Mouse (Mus musculus) hindbrain, embryonic 16.5 days (tissue): ENCODE results near the gene Kcnip4. TPM values are rescaled to one million over a fixed set of nuclear protein-coding genes. Genes with fewer than 3 reads are reported as not detected.

Source experiments
- ATAC-seq: fragments of 200-750 bp; cut with Nextera tagmentation; 2 replicates; pipeline ENCODE4 v1.8.0; 2017; ENCODE audit warnings: moderate TSS enrichment, moderate library complexity
- H3K27ac ChIP-seq: fragments of 300-500 bp; sonication (generic); 2 replicates; pipeline ENCODE4 v1.5.1; 2014; ENCODE audit warnings: low read depth, mild to moderate bottlenecking, control low read depth, low read length, moderate library complexity
- H3K27me3 ChIP-seq: fragments of 300-500 bp; sonication (generic); replicated peaks from 2 replicates; pipeline ENCODE4 v1.6.1; 2014; ENCODE audit warnings: low read length; ENCODE audit not compliant: control insufficient read depth, insufficient read depth
- H3K36me3 ChIP-seq: fragments of 300-500 bp; sonication (generic); 2 replicates; pipeline ENCODE4 v1.6.1; 2014; ENCODE audit warnings: mild to moderate bottlenecking, low read length, moderate library complexity, mixed read lengths; ENCODE audit not compliant: control insufficient read depth, insufficient read depth
- H3K4me1 ChIP-seq: fragments of 300-500 bp; sonication (generic); 2 replicates; pipeline ENCODE4 v1.6.1; 2014; ENCODE audit warnings: low read depth, low read length; ENCODE audit not compliant: control insufficient read depth, insufficient read depth
- H3K4me2 ChIP-seq: fragments of 300-500 bp; sonication (generic); 2 replicates; pipeline ENCODE4 v1.6.1; 2014; ENCODE audit warnings: mild to moderate bottlenecking, low read length, control low read depth, moderate library complexity
- H3K4me3 ChIP-seq: fragments of 300-500 bp; sonication (generic); 2 replicates; pipeline ENCODE4 v1.5.1; 2014; ENCODE audit warnings: mild to moderate bottlenecking, low read length, control low read depth, moderate library complexity
- H3K9ac ChIP-seq: fragments of 300-500 bp; sonication (generic); 2 replicates; pipeline ENCODE4 v1.6.1; 2014; ENCODE audit warnings: low read depth, mild to moderate bottlenecking, control low read depth, low read length, moderate library complexity
- H3K9me3 ChIP-seq: fragments of 300-500 bp; sonication (generic); 2 replicates; pipeline ENCODE4 v1.6.1; 2014; ENCODE audit warnings: mild to moderate bottlenecking, low read length, moderate library complexity; ENCODE audit not compliant: control insufficient read depth
- WGBS: fragments of 180-500 bp; shearing (Covaris S2); extraction: QIAGEN DNeasy Blood & Tissue Kit; methylation state at CpG from one replicate; pipeline ENCODE4 v1.1.7; 2014; 5-methylcytosine and 5-hydroxymethylcytosine counted together
- polyA plus RNA-seq: library from polyadenylated mRNA; unstranded; fragments of >200 nt; fragmentation: Nextera tagmentation; extraction: Ambion mirVana; gene quantifications from 2 replicates; pipeline ENCODE4 v1.2.1, GENCODE M21; 2015

Kcnip4 gene
- polyA plus RNA-seq, 1 experiment from 2014 or later = 23.5 TPM

GRCm38 (mm10) chr5:49337164-49337563, 187.5 kb downstream of the Kcnip4 start:
- no peaks in the 10 kb centered on the region for H3K27me3 ChIP-seq
- no peak for ATAC-seq
- H3K36me3 ChIP-seq = no peaks in the 10 kb centered on the region
- WGBS = 62% methylated on average over 2 of the region's 2 CpGs
- no peak overlapping the region for H3K9ac ChIP-seq
- H3K4me1 ChIP-seq = no peaks in the 10 kb centered on the region
- H3K9me3 ChIP-seq = no peaks in the 10 kb centered on the region
- no peak overlapping the region for H3K27ac ChIP-seq
- no peak overlapping the region for H3K4me2 ChIP-seq
- no peak overlapping the region for H3K4me3 ChIP-seq

- ATAC-seq = no peak
- H3K9me3 ChIP-seq = no peaks in the 10 kb centered on the region
- no peak overlapping the region for H3K9ac ChIP-seq
- H3K27me3 ChIP-seq = no peaks in the 10 kb centered on the region
- 81% methylated on average over 2 of the region's 2 CpGs for WGBS
- no peak overlapping the region for H3K27ac ChIP-seq
- no peak overlapping the region for H3K4me3 ChIP-seq
- H3K4me1 ChIP-seq = no peaks in the 10 kb centered on the region
- no peaks in the 10 kb centered on the region for H3K36me3 ChIP-seq
- H3K4me2 ChIP-seq = no peak overlapping the region
Measured at GRCm38 (mm10) chr5:49333063-49333462, 191.6 kb downstream of the Kcnip4 start.

GRCm38 (mm10) chr5:49329023-49329422, 195.7 kb downstream of the Kcnip4 start:
- no peak overlapping the region for H3K4me3 ChIP-seq
- no peak for ATAC-seq
- WGBS = 91% methylated on average over 1 of the region's 1 CpGs
- H3K27ac ChIP-seq = no peak overlapping the region
- no peaks in the 10 kb centered on the region for H3K9me3 ChIP-seq
- H3K4me2 ChIP-seq = no peak overlapping the region
- no peaks in the 10 kb centered on the region for H3K36me3 ChIP-seq
- H3K27me3 ChIP-seq = no peaks in the 10 kb centered on the region
- no peak overlapping the region for H3K9ac ChIP-seq
- no peaks in the 10 kb centered on the region for H3K4me1 ChIP-seq

- Histone ChIP-seq H3K9ac (no peak overlapping the region), H3K4me3 (no peak overlapping the region), H3K4me1 (no peaks in the 10 kb centered on the region), H3K9me3 (no peaks in the 10 kb centered on the region), H3K27me3 (no peaks in the 10 kb centered on the region), H3K4me2 (no peak overlapping the region), H3K36me3 (no peaks in the 10 kb centered on the region), H3K27ac (no peak overlapping the region)
- ATAC-seq = no peak
Measured at GRCm38 (mm10) chr5:49318661-49319060, 206.0 kb downstream of the Kcnip4 start.

- no peak overlapping the region for H3K4me2 ChIP-seq
- no peaks in the 10 kb centered on the region for H3K27me3 ChIP-seq
- no peak for ATAC-seq
- no peak overlapping the region for H3K9ac ChIP-seq
- H3K36me3 ChIP-seq = no peaks in the 10 kb centered on the region
- no peaks in the 10 kb centered on the region for H3K4me1 ChIP-seq
- 89% methylated on average over 2 of the region's 2 CpGs for WGBS
- no peaks in the 10 kb centered on the region for H3K9me3 ChIP-seq
- H3K27ac ChIP-seq = no peak overlapping the region
- no peak overlapping the region for H3K4me3 ChIP-seq
Measured at GRCm38 (mm10) chr5:49317869-49318268, 206.8 kb downstream of the Kcnip4 start.

GRCm38 (mm10) chr5:49306796-49307195, 217.9 kb downstream of the Kcnip4 start:
- Histone ChIP-seq H3K4me3 (no peak overlapping the region), H3K9me3 (no peaks in the 10 kb centered on the region), H3K9ac (no peak overlapping the region), H3K4me1 (no peaks in the 10 kb centered on the region), H3K27ac (no peak overlapping the region), H3K27me3 (no peaks in the 10 kb centered on the region), H3K36me3 (no peaks in the 10 kb centered on the region), H3K4me2 (no peak overlapping the region)
- 60% methylated on average over 1 of the region's 1 CpGs for WGBS
- ATAC-seq = peak; percentile 70; the same call in 1 of the 2 replicates

GRCm38 (mm10) chr5:49305321-49305720, 219.4 kb downstream of the Kcnip4 start:
- WGBS = 70% methylated on average over 2 of the region's 2 CpGs
- Histone ChIP-seq H3K4me3 (no peak overlapping the region), H3K27ac (no peak overlapping the region), H3K9me3 (no peaks in the 10 kb centered on the region), H3K9ac (no peak overlapping the region), H3K36me3 (no peaks in the 10 kb centered on the region), H3K4me2 (no peak overlapping the region), H3K4me1 (no peaks in the 10 kb centered on the region), H3K27me3 (no peaks in the 10 kb centered on the region)
- ATAC-seq = no peak

- ATAC-seq = no peak
- no peak overlapping the region for H3K4me3 ChIP-seq
- no peaks in the 10 kb centered on the region for H3K4me1 ChIP-seq
- WGBS = 54% methylated on average over 4 of the region's 4 CpGs
- H3K9me3 ChIP-seq = no peaks in the 10 kb centered on the region
- no peak overlapping the region for H3K9ac ChIP-seq
- H3K36me3 ChIP-seq = no peaks in the 10 kb centered on the region
- H3K27ac ChIP-seq = no peak overlapping the region
- no peaks in the 10 kb centered on the region for H3K27me3 ChIP-seq
- no peak overlapping the region for H3K4me2 ChIP-seq
Measured at GRCm38 (mm10) chr5:49298654-49299053, 226.1 kb downstream of the Kcnip4 start.

GRCm38 (mm10) chr5:49292421-49292820, 232.3 kb downstream of the Kcnip4 start:
- ATAC-seq = peak; percentile 69; the same call in 1 of the 2 replicates
- no peaks in the 10 kb centered on the region for H3K36me3 ChIP-seq
- H3K9ac ChIP-seq = no peak overlapping the region
- H3K9me3 ChIP-seq = no peaks in the 10 kb centered on the region
- no peak overlapping the region for H3K4me3 ChIP-seq
- no peak overlapping the region for H3K27ac ChIP-seq
- H3K4me1 ChIP-seq = no peaks in the 10 kb centered on the region
- H3K4me2 ChIP-seq = no peak overlapping the region
- 74% methylated on average over 2 of the region's 2 CpGs for WGBS
- no peaks in the 10 kb centered on the region for H3K27me3 ChIP-seq

- Histone ChIP-seq H3K27ac (no peak overlapping the region), H3K4me2 (no peak overlapping the region), H3K36me3 (no peaks in the 10 kb centered on the region), H3K4me1 (no peaks in the 10 kb centered on the region), H3K9ac (no peak overlapping the region), H3K9me3 (no peaks in the 10 kb centered on the region), H3K27me3 (no peaks in the 10 kb centered on the region), H3K4me3 (no peak overlapping the region)
- ATAC-seq = peak; percentile 48; the same call in 1 of the 2 replicates
- WGBS = 57% methylated on average over 3 of the region's 3 CpGs
Measured at GRCm38 (mm10) chr5:49291801-49292200, 232.9 kb downstream of the Kcnip4 start.
